Mouse (Mus musculus): ENCODE results near the gene Syndig1l. TPM values are rescaled to one million over a fixed set of nuclear protein-coding genes. Genes with fewer than 3 reads are reported as not detected.
A peak's percentile ranks its signal among the peaks of the same experiment; 100 is the strongest.

Gene Syndig1l
- not detected in 2 replicates for polyA plus RNA-seq (2012; ENCODE audit: insufficient read depth, insufficient read length, low replicate concordance, missing spikeins)

DNA sequence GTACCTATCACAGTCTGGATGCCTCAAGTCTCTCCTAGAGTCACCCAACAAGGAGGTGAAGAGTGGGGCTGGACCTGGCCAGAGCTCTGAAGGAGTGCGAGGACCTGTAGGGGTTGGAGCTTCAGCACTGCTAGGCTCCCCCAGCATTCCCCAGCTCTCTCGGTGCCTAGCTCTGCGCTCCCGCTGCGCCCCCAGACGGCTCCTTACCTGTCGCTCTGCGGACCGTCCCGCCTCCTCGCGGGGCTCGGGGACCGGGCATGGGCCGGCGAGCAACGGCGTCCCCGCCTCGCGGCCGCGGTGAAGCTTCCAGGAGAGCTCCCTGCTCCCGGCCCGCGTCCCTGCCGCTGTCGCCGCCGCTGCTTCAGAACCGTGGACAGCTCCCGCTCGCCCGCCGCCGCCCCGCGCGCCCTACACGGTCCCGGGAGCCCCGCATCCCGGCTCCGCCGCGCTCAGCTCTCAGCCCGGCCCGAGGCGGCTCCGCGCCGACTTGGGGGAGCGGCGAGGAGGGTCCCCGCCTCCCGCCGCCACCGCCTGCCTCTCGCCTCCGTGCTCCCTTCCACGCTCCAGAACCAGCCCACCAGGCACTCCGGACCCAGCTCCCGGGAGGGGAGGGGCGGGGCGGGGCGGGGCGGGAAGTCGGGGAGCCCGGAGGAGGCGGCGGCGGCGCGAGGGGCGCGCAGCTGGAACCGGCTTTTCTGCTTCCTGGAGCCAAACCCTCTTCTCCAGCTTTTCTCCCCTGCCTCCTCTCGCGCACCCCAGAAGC is at the start of gene Syndig1l:
Syndig1l (minus strand) TSS at position 513 of the 763 bp plus-strand sequence.
- Histone ChIP-seq H3K27ac (ENCODE audit: insufficient read depth, low read depth, low read length) (no peak within 1 kb of the TSS), H3K4me1 (ENCODE audit: control insufficient read depth, insufficient read depth, low read length) (peaks cover 13% of the 10 kb centered on the region), H3K4me3 (ENCODE audit: insufficient read depth, low read depth, low read length) (peak within 1 kb of the TSS; percentile 62)
- WGBS: 2% methylated on average over 79 of the region's 79 CpGs
- no peak for TF ChIP-seq POLR2A (IDR thresholded peaks at IDR 0.05; ENCODE audit: insufficient read depth, low read depth, low read length)
- no peak for TF ChIP-seq CTCF (IDR thresholded peaks at IDR 0.05; ENCODE audit: insufficient read depth, low read depth, low read length)

DNA sequence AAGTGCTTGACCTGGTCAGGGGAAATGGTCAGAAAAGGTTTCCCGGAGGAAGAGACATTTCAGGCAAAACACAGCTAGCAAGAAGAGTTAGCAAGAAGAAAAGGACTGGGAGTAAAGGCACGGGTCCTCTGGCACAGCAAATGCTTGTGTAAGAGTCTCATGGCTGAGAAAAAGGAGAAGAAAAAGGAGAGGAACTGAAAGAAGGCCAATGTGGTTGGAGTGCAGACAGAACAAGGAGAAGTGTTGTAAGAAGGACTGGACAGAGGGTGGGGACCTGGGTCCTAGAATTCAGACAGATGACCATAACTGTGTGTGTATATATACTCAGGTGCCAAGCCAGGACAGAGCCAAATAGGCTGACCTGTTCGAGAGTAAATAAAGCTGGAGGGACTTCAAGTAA is 49.5 kb upstream of the Syndig1l start:
- Histone ChIP-seq H3K4me3 (ENCODE audit: insufficient read depth, low read depth, low read length) (no peak overlapping the region), H3K27ac (ENCODE audit: insufficient read depth, low read depth, low read length) (no peak overlapping the region), H3K4me1 (ENCODE audit: control insufficient read depth, insufficient read depth, low read length) (peaks cover 6% of the 10 kb centered on the region)
- WGBS: 70% methylated on average over 3 of the region's 3 CpGs
- no peak for TF ChIP-seq CTCF (IDR thresholded peaks at IDR 0.05; ENCODE audit: insufficient read depth, low read depth, low read length)
- no peak for TF ChIP-seq POLR2A (IDR thresholded peaks at IDR 0.05; ENCODE audit: insufficient read depth, low read depth, low read length)

DNA sequence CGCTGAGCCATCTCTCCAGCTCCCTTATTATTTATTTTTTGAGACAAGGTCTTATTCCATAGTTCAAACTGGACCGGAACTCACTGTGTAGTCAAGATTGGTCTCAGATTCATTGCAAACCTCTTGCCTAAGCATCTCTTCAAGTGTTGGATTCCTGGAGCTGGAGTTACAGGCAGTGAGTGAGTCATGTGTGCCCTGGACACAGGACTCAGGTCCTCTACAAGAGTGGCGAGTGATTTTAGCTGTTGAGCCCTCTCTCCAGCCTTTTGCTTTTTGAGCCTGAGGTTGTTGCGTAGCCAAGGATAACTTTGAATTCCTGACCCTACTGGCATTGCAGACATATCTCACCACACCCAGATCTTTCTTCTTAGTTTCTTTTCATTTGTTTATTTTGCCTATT is 47.1 kb upstream of the Syndig1l start:
- Histone ChIP-seq H3K27ac (ENCODE audit: insufficient read depth, low read depth, low read length) (no peak overlapping the region), H3K4me1 (ENCODE audit: control insufficient read depth, insufficient read depth, low read length) (no peaks in the 10 kb centered on the region), H3K4me3 (ENCODE audit: insufficient read depth, low read depth, low read length) (no peak overlapping the region)
- 85% methylated on average over 4 of the region's 4 CpGs for WGBS
- TF ChIP-seq POLR2A (IDR thresholded peaks at IDR 0.05; ENCODE audit: insufficient read depth, low read depth, low read length) (no peak), CTCF (IDR thresholded peaks at IDR 0.05; ENCODE audit: insufficient read depth, low read depth, low read length) (no peak)

DNA sequence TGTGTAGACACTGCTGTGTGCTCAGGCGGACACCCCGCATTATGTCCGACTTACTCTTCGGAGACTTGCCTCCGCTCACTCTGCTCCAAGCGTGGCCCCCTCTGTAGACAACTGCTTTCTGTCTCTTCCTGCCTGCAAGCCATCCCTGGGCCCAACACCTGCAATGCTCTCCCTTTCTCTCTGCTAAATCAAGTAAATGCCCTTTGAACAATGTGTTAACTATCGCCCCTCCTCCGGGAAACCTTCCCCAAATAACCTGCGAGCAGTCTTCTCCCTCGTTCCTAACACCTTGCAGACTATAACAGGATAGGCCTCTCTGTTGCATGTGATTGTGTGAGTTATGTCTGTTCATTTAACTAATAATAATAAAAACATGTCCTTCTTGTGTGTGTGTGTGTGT is 44.9 kb upstream of the Syndig1l start:
- Histone ChIP-seq H3K4me1 (ENCODE audit: control insufficient read depth, insufficient read depth, low read length) (no peaks in the 10 kb centered on the region), H3K27ac (ENCODE audit: insufficient read depth, low read depth, low read length) (no peak overlapping the region), H3K4me3 (ENCODE audit: insufficient read depth, low read depth, low read length) (no peak overlapping the region)
- TF ChIP-seq CTCF (IDR thresholded peaks at IDR 0.05; ENCODE audit: insufficient read depth, low read depth, low read length) (no peak), POLR2A (IDR thresholded peaks at IDR 0.05; ENCODE audit: insufficient read depth, low read depth, low read length) (no peak)
- WGBS: 86% methylated on average over 10 of the region's 10 CpGs

DNA sequence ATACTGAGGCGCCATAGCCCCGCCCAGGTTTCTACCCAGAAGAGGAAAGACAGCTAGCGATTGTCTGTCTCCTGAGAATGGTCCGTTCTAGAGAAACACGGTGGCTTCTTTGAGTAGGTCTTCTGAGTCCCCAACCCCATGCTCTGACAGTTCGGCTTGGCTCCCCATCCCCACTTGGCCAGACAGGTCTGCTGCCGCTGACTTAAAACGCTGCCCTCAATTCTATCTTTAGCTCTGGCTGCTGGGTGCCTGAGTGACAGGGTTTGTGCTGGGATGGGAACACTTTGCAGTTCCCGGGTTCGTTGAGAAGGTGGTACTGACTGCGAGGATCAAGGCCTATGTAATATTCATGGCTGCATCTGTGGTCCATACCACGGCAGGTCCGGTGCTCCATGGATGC is 34.7 kb upstream of the Syndig1l start:
- WGBS: 70% methylated on average over 13 of the region's 13 CpGs
- Histone ChIP-seq H3K4me3 (ENCODE audit: insufficient read depth, low read depth, low read length) (no peak overlapping the region), H3K4me1 (ENCODE audit: control insufficient read depth, insufficient read depth, low read length) (no peaks in the 10 kb centered on the region; the same call in 1 of the 2 replicates), H3K27ac (ENCODE audit: insufficient read depth, low read depth, low read length) (no peak overlapping the region)
- TF ChIP-seq CTCF (IDR thresholded peaks at IDR 0.05; ENCODE audit: insufficient read depth, low read depth, low read length) (no peak), POLR2A (IDR thresholded peaks at IDR 0.05; ENCODE audit: insufficient read depth, low read depth, low read length) (no peak)

DNA sequence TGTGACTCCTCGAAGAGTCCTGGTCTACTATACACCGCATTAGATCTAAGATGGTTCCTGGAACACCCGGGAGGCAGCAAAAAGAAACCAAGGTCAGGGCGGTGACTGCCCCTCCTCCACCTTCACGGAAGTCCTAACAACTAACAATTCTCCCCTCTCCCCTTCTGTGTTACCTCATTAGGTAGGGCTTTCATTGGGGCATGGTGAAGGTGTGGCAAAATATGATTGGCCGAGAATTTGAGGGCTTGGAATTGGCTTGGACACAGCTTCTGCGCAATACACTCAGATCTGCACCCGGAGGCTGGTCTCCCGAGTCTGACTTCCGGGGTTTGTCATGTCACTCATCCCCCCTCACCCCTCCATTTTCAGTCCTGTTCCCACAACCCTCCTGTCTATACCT is 29.8 kb upstream of the Syndig1l start:
- 92% methylated on average over 10 of the region's 10 CpGs for WGBS

DNA sequence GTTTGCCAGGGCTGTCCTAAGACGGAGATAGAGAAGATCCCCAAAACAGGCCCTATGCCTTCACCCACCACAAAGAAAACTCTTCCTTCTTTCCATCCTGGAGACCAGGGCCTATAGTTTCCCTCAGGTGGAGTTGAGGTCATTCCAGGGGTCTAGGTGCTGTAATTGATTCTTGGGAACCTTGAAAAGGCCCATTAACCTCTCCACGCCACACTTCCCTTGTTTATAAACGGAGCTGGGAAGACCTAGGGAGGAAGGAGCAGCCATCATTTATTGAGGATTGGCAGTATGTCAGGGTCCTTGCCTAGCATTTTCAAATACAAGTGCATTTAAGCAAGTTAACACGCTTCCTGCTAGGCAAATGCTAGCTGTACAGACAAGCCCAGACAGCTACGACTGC is 28.8 kb upstream of the Syndig1l start:
- no peak overlapping the region for H3K4me3 ChIP-seq (ENCODE audit: insufficient read depth, low read depth, low read length)
- 78% methylated on average over 5 of the region's 5 CpGs for WGBS
- TF ChIP-seq POLR2A (IDR thresholded peaks at IDR 0.05; ENCODE audit: insufficient read depth, low read depth, low read length) (no peak), CTCF (IDR thresholded peaks at IDR 0.05; ENCODE audit: insufficient read depth, low read depth, low read length) (no peak)
- 0 out of 2 replicates have a peak, but pooled peaks cover 4% of the 10 kb centered on the region for H3K4me1 ChIP-seq (ENCODE audit: control insufficient read depth, insufficient read depth, low read length)
- no peak overlapping the region for H3K27ac ChIP-seq (ENCODE audit: insufficient read depth, low read depth, low read length)

More for the DNA sequence above, 29.8 kb upstream of the Syndig1l start:
- TF ChIP-seq POLR2A (IDR thresholded peaks at IDR 0.05; ENCODE audit: insufficient read depth, low read depth, low read length) (no peak), CTCF (IDR thresholded peaks at IDR 0.05; ENCODE audit: insufficient read depth, low read depth, low read length) (no peak)
- Histone ChIP-seq H3K4me1 (ENCODE audit: control insufficient read depth, insufficient read depth, low read length) (peaks cover 4% of the 10 kb centered on the region; the same call in 1 of the 2 replicates), H3K4me3 (ENCODE audit: insufficient read depth, low read depth, low read length) (no peak overlapping the region), H3K27ac (ENCODE audit: insufficient read depth, low read depth, low read length) (no peak overlapping the region)

DNA sequence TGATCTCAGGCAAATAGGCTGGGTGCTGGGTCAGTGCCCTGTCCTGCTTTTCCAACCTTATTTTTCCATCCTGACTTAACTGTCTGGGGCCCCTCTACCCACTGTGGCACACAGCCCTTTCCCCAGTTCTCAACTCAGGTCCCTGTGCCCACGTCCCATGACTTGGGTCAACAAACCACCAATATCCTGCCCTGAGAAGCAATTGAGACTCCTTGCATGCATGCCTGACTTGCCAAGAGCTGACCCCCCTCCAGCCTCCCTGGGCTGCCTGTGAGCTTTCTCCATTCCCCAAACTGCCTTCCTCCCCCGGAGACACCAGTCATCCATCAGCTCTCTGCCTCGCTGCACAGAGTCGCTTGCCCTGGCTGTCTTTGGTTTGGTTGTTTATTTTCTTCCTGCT is 28.4 kb upstream of the Syndig1l start:
- Histone ChIP-seq H3K4me1 (ENCODE audit: control insufficient read depth, insufficient read depth, low read length) (0 out of 2 replicates have a peak, but pooled peaks cover 4% of the 10 kb centered on the region), H3K4me3 (ENCODE audit: insufficient read depth, low read depth, low read length) (no peak overlapping the region), H3K27ac (ENCODE audit: insufficient read depth, low read depth, low read length) (no peak overlapping the region)
- 69% methylated on average over 4 of the region's 4 CpGs for WGBS
- TF ChIP-seq POLR2A (IDR thresholded peaks at IDR 0.05; ENCODE audit: insufficient read depth, low read depth, low read length) (no peak), CTCF (IDR thresholded peaks at IDR 0.05; ENCODE audit: insufficient read depth, low read depth, low read length) (no peak)

DNA sequence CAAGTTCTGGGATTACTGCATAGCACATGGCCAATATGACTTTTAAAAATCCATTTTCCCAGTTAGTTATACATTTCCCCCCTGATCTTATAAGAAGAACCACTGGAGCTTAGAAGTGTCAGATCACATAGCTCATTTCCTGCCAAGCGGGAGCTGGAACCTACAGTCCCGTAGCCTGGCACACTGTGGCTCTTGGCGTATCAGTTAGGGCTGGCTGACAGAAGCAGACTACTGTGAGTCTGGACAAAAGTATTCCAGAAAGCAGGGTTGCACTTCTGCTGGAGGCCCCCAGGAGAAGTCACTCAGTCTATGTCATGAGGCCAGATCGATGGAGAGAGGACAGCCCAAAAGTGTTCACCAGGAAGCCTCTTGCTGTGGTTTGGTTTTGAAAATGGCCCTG is 27.8 kb upstream of the Syndig1l start:
- Histone ChIP-seq H3K4me3 (ENCODE audit: insufficient read depth, low read depth, low read length) (no peak overlapping the region), H3K27ac (ENCODE audit: insufficient read depth, low read depth, low read length) (no peak overlapping the region), H3K4me1 (ENCODE audit: control insufficient read depth, insufficient read depth, low read length) (0 out of 2 replicates have a peak, but pooled peaks cover 4% of the 10 kb centered on the region)
- TF ChIP-seq CTCF (IDR thresholded peaks at IDR 0.05; ENCODE audit: insufficient read depth, low read depth, low read length) (no peak), POLR2A (IDR thresholded peaks at IDR 0.05; ENCODE audit: insufficient read depth, low read depth, low read length) (no peak)
- WGBS: 86% methylated on average over 4 of the region's 4 CpGs

Measured in olfactory bulb, adult 2 months (tissue).